Mouse (Mus musculus) E14TG2a.4 (cell line): ENCODE data around the gene Gm45140.

Experiments
- H3K27me3 ChIP-seq: 2 replicates; pipeline ENCODE4 v1.6.1; 2014; ENCODE audit warnings: low read length, control low read depth; ENCODE audit not compliant: insufficient read depth
- H3K36me3 ChIP-seq: 2 replicates; pipeline ENCODE4 v1.6.1; 2014; ENCODE audit warnings: low read length, control low read depth; ENCODE audit not compliant: insufficient read depth
- H3K4me1 ChIP-seq: replicated peaks from 2 replicates; pipeline ENCODE4 v1.6.1; 2014; ENCODE audit warnings: low read depth, low read length, control low read depth
- H3K4me3 ChIP-seq: replicated peaks from 2 replicates; pipeline ENCODE4 v1.5.1; 2014; ENCODE audit warnings: mild to moderate bottlenecking, low read length
- H3K9me3 ChIP-seq: 2 replicates; pipeline ENCODE4 v1.6.1; 2014; ENCODE audit warnings: low read length, control low read depth
- CTCF ChIP-seq: conservative IDR thresholded peaks from 2 replicates; pipeline ENCODE4 v1.5.1; 2014; ENCODE audit warnings: low read length
- NANOG ChIP-seq: IDR thresholded peaks from 2 replicates; pipeline ENCODE4 v1.6.1; 2014; ENCODE audit warnings: borderline replicate concordance, low read length, mixed read lengths
- POU5F1 ChIP-seq: IDR thresholded peaks from 2 replicates; pipeline ENCODE4 v1.6.1; 2014; ENCODE audit warnings: low read length, borderline replicate concordance

Gene Gm45140

GRCm38 (mm10) chr6:87779174-87780165 is 56.1 kb downstream of the Gm45140 start:
- Histone ChIP-seq H3K4me1 (no peaks in the 10 kb centered on the region), H3K27me3 (peaks cover 12% of the 10 kb centered on the region), H3K4me3 (no peak overlapping the region), H3K9me3 (peaks cover 4% of the 10 kb centered on the region; the same call in 1 of the 2 replicates), H3K36me3 (no peaks in the 10 kb centered on the region)
- no peak for TF ChIP-seq POU5F1
- TF ChIP-seq NANOG: no peak
- TF ChIP-seq CTCF: no peak

DNA sequence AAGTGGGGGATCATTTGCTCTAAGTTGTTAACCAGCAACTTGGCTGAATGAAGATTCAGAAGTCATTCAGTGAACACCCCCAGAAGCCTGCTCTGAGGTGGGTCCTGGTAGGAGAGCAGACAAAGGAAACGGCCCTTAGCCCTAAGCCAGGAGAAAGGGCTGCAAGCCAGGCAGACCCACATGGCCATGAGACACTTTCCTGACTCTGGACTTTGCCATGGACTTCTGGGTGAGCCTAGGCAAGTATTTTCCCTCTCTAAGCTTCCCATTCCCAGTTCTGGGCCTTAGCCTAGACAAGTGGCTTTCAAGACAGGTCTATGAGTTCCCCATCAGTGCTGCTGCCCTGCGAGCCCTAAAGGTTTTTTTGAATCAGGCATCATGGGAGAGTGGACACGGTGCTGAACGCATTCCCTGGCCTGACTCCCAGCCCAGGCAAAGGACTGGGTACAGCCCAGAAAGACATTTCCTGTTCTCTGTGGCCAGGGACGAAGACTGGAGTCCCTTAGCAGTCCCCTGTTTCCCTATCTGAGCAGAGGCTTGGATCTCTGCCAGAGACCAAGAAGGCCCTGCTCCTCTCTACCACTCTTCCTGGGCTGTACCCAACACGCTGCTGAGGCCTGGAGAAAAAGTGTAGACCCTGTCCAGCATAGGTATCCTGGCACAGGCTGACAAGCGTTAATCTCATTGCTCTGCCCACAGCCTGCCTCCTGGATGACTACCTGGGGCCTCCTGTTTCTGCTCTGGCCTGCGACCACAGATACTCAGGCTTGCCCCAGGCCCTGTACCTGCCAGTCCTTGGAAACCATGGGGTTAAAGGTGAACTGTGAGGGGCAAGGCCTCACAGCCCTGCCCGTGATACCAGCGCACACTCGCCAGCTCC is 57.1 kb downstream of the Gm45140 start:
- Histone ChIP-seq H3K36me3 (no peaks in the 10 kb centered on the region), H3K4me1 (no peaks in the 10 kb centered on the region), H3K9me3 (peaks cover 4% of the 10 kb centered on the region; the same call in 1 of the 2 replicates), H3K27me3 (peaks cover 12% of the 10 kb centered on the region), H3K4me3 (no peak overlapping the region)
- no peak for TF ChIP-seq POU5F1
- no peak for TF ChIP-seq NANOG
- TF ChIP-seq CTCF: no peak

- Histone ChIP-seq H3K36me3 (no peaks in the 10 kb centered on the region), H3K4me1 (no peaks in the 10 kb centered on the region), H3K27me3 (peaks cover 12% of the 10 kb centered on the region), H3K9me3 (peaks cover 4% of the 10 kb centered on the region; the same call in 1 of the 2 replicates), H3K4me3 (no peak within 1 kb of the TSS)
- TF ChIP-seq POU5F1 (no peak), CTCF (no peak), NANOG (no peak)
These were observed 57.8 kb downstream of the Gm45140 start, which contains the start of gene Gp9 for GRCm38 (mm10) chr6:87777842-87778241. Gene Gp9 (plus strand): TSS chr6:87778072.

DNA sequence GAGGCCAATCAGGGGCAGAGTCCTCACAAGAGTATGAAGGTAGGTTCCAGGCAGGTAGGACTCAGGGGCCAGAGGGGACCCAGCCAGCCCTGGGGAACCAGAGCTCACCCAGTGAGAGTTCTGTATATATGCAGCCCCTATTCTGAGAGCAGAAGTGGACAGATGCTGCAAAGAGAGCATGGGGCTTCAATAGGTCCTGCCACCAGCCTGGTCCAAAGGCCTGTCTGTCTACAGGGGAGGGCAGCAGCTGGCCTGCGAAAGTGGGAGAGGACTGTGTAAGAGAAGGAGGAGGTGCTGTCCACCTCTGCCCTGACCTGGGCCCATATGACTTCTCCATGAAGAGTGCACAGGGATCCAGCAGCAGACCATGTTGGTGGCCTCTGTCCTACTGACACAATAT is 58.9 kb downstream of the Gm45140 start:
- Histone ChIP-seq H3K36me3 (no peaks in the 10 kb centered on the region), H3K4me3 (no peak overlapping the region), H3K27me3 (peaks cover 12% of the 10 kb centered on the region), H3K4me1 (no peaks in the 10 kb centered on the region), H3K9me3 (peaks cover 4% of the 10 kb centered on the region; the same call in 1 of the 2 replicates)
- TF ChIP-seq CTCF (no peak), NANOG (no peak), POU5F1 (no peak)

- TF ChIP-seq NANOG (no peak), POU5F1 (no peak)
- H3K4me1 ChIP-seq: no peaks in the 10 kb centered on the region
- no peaks in the 10 kb centered on the region for H3K36me3 ChIP-seq
- peaks cover 12% of the 10 kb centered on the region for H3K27me3 ChIP-seq
- H3K9me3 ChIP-seq: peaks cover 4% of the 10 kb centered on the region; the same call in 1 of the 2 replicates
- H3K4me3 ChIP-seq: no peak overlapping the region
These were observed 59.9 kb downstream of the Gm45140 start for GRCm38 (mm10) chr6:87775588-87776245.

- H3K27me3 ChIP-seq: peaks cover 12% of the 10 kb centered on the region
- no peaks in the 10 kb centered on the region for H3K4me1 ChIP-seq
- peaks cover 4% of the 10 kb centered on the region; the same call in 1 of the 2 replicates for H3K9me3 ChIP-seq
- no peak overlapping the region for H3K4me3 ChIP-seq
- no peaks in the 10 kb centered on the region for H3K36me3 ChIP-seq
- TF ChIP-seq POU5F1 (no peak), NANOG (no peak), CTCF (no peak)
These were observed 60.7 kb downstream of the Gm45140 start for GRCm38 (mm10) chr6:87774909-87775308.

DNA sequence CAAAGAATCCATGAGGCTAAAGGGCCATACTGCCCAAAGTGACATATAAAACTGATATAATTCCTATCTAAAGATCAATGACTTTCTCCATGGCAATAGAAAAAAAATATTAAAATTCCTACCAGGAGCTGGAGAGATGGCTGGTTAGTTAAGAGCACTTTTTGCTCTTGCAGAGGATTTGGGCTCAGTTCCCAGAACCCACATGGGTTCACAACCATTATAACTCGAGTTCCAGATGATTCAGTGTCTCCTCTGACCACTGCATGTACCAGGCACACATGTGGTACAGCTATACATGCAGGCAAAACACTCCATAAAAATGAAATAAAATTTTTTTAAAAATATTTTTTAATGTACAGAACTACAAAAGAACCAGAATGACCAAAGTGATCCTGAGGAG is 61.1 kb downstream of the Gm45140 start:
- no peaks in the 10 kb centered on the region for H3K36me3 ChIP-seq
- peaks cover 12% of the 10 kb centered on the region for H3K27me3 ChIP-seq
- no peak overlapping the region for H3K4me3 ChIP-seq
- no peaks in the 10 kb centered on the region for H3K4me1 ChIP-seq
- no peak for TF ChIP-seq NANOG
- no peak for TF ChIP-seq CTCF
- no peak for TF ChIP-seq POU5F1
- H3K9me3 ChIP-seq: peaks cover 4% of the 10 kb centered on the region; the same call in 1 of the 2 replicates
